Comparison of ENCODE assay signal across 11 mouse cellular contexts in the genomic region with DNA sequence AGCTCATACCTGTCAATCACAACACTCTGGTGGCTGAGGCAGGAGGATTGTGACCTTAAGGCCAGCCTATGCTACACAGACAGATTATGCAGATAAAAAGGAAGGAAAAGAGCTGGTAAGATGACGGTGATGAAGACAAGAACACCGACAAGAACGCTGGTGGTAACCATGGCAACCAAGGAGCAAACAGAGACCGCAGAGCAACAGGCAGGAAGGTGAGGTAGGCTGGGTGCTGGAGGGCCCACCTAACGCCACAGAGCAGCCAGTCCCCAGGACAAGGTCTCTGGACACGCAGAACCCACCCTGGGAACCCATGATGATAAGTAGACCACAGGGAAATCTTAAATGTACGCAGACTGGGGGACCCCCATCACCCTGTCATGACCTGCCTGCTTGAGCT. TPM values are rescaled to one million over a fixed set of nuclear protein-coding genes. Genes with fewer than 3 reads are reported as not detected.
DNase-seq lines count a peak whose midpoint lies in the region; ATAC-seq and TF ChIP-seq lines count a peak whose summit lies in the region.
"Had no signal": no experiment of that assay in that cellular context is flagged by ENCODE, and none has a peak within 500 bp of the region (broad histone marks: within the 10 kb centered on the region; RNA-seq: fewer than 3 reads in every experiment).

No protein-coding gene starts in this region.

- DNase-seq in midbrain, embryonic 10.5 days (ENCODE audit: low spot score): peak; percentile 44
- no peak for DNase-seq in midbrain, embryonic 11.5 days (ENCODE audit: low spot score, missing footprints)
- peak; percentile 49 for DNase-seq in ZHBTc4 (ENCODE audit: low read depth, low spot score)
- DNase-seq in thymus, adult 2 months: peak; percentile 68
- no peak for DNase-seq in yolk sac, embryonic 10.5 days (ENCODE audit: low spot score)
- DNase-seq in right cerebral cortex, postnatal 25 days: no peak
- no peak for DNase-seq in gastrocnemius, postnatal 14 days
- DNase-seq: gastrocnemius, postnatal 25 days; kidney, adult 8-10 months had no signal

- H3K9ac ChIP-seq in midbrain, embryonic 11.5 days (ENCODE audit: low read length): no peak overlapping the region
- H3K9ac ChIP-seq in intestine, embryonic 16.5 days (ENCODE audit: low read depth, low read length): no peak overlapping the region
- H3K9ac ChIP-seq: embryonic facial prominence, embryonic 13.5 days had no signal

- 60% methylated on average over 7 of the region's 7 CpGs for WGBS in midbrain, embryonic 10.5 days
- 55% methylated on average over 7 of the region's 7 CpGs for WGBS in midbrain, embryonic 11.5 days
- 46% methylated on average over 7 of the region's 7 CpGs for WGBS in intestine, embryonic 16.5 days
- 11% methylated on average over 7 of the region's 7 CpGs for WGBS in thymus, adult 2 months

- TF ChIP-seq POLR2A in thymus, adult 2 months (IDR thresholded peaks at IDR 0.05; ENCODE audit: control insufficient read depth, extremely low read depth, insufficient read depth, low read length, poor library complexity): no peak

- H3K4me1 ChIP-seq in midbrain, embryonic 10.5 days: peaks cover 99% of the 10 kb centered on the region
- peaks cover 75% of the 10 kb centered on the region for H3K4me1 ChIP-seq in midbrain, embryonic 11.5 days (ENCODE audit: control insufficient read depth, insufficient read depth, low read length)
- H3K4me1 ChIP-seq in intestine, embryonic 16.5 days (ENCODE audit: control insufficient read depth, insufficient read depth, low read length): peaks cover 78% of the 10 kb centered on the region
- H3K4me1 ChIP-seq in thymus, adult 2 months (replicated peaks; ENCODE audit: control insufficient read depth, insufficient read depth, low read length): peaks cover 81% of the 10 kb centered on the region

- H3K4me2 ChIP-seq in midbrain, embryonic 11.5 days: no peak overlapping the region
- H3K4me2 ChIP-seq in intestine, embryonic 16.5 days (ENCODE audit: low read depth, low read length): no peak overlapping the region

- peak overlapping the region; percentile 88 for H3K27ac ChIP-seq in midbrain, embryonic 10.5 days (replicated peaks)
- H3K27ac ChIP-seq in midbrain, embryonic 11.5 days (ENCODE audit: low read depth, low read length): no peak overlapping the region
- peak overlapping the region; percentile 81; the same call in 1 of the 2 replicates for H3K27ac ChIP-seq in intestine, embryonic 16.5 days (ENCODE audit: low read length)
- peak overlapping the region; percentile 60; the same call in 1 of the 2 replicates for H3K27ac ChIP-seq in thymus, adult 2 months (ENCODE audit: control insufficient read depth, insufficient read depth, low read length)
- H3K27ac ChIP-seq: embryonic facial prominence, embryonic 13.5 days had no signal

- TF ChIP-seq CTCF in thymus, adult 2 months (IDR thresholded peaks at IDR 0.05; ENCODE audit: borderline replicate concordance, control insufficient read depth, extremely low read depth, insufficient read depth, low read length, poor library complexity): no peak

- intact Hi-C loops in gastrocnemius, postnatal 14 days (cut with DNase I; ENCODE audit: low total_unique reads): no loop called here

- no peak for ATAC-seq in midbrain, embryonic 11.5 days (ENCODE audit: low FRiP score)
- no peak for ATAC-seq in intestine, embryonic 16.5 days

- H3K36me3 ChIP-seq in midbrain, embryonic 10.5 days: peaks cover 19% of the 10 kb centered on the region
- H3K36me3 ChIP-seq in midbrain, embryonic 11.5 days (ENCODE audit: control insufficient read depth, insufficient read depth, low read length): no peaks in the 10 kb centered on the region
- no peaks in the 10 kb centered on the region for H3K36me3 ChIP-seq in intestine, embryonic 16.5 days (ENCODE audit: control insufficient read depth, insufficient read depth, low read length)
- H3K36me3 ChIP-seq in thymus, adult 2 months (ENCODE audit: control insufficient read depth, insufficient read depth, low read length): no peaks in the 10 kb centered on the region
- H3K36me3 ChIP-seq: embryonic facial prominence, embryonic 13.5 days had no signal

- H3K4me3 ChIP-seq in midbrain, embryonic 10.5 days: peak overlapping the region; percentile 25
- no peak overlapping the region for H3K4me3 ChIP-seq in midbrain, embryonic 11.5 days (ENCODE audit: low read depth, low read length)
- H3K4me3 ChIP-seq in intestine, embryonic 16.5 days (ENCODE audit: low read length): no peak overlapping the region
- no peak overlapping the region for H3K4me3 ChIP-seq in thymus, adult 2 months (ENCODE audit: control insufficient read depth, insufficient read depth, low read length)
- H3K4me3 ChIP-seq: embryonic facial prominence, embryonic 13.5 days had no signal

- no peaks in the 10 kb centered on the region for H3K27me3 ChIP-seq in midbrain, embryonic 10.5 days (ENCODE audit: low read depth, poor library complexity, severe bottlenecking)
- no peaks in the 10 kb centered on the region for H3K27me3 ChIP-seq in midbrain, embryonic 11.5 days (ENCODE audit: control insufficient read depth, insufficient read depth, low read length)
- H3K27me3 ChIP-seq in intestine, embryonic 16.5 days (replicated peaks; ENCODE audit: control insufficient read depth, insufficient read depth, low read length): no peaks in the 10 kb centered on the region
- H3K27me3 ChIP-seq in thymus, adult 2 months (ENCODE audit: control insufficient read depth, insufficient read depth, low read length): no peaks in the 10 kb centered on the region; the same call in 1 of the 2 replicates
- H3K27me3 ChIP-seq: embryonic facial prominence, embryonic 13.5 days had no signal

- H3K9me3 ChIP-seq in midbrain, embryonic 10.5 days (replicated peaks): no peaks in the 10 kb centered on the region
- no peaks in the 10 kb centered on the region for H3K9me3 ChIP-seq in midbrain, embryonic 11.5 days (ENCODE audit: control insufficient read depth, low read length)
- H3K9me3 ChIP-seq in intestine, embryonic 16.5 days (ENCODE audit: control insufficient read depth, low read length): no peaks in the 10 kb centered on the region
- H3K9me3 ChIP-seq: embryonic facial prominence, embryonic 13.5 days had no signal

RNA-seq across cellular contexts. Expression of a gene that starts 9.8 kb away (rescaled TPM):
- polyA plus RNA-seq in midbrain, embryonic 10.5 days (2016; fragmentation: Nextera tagmentation; extraction: Ambion mirVana): 150 and 197 TPM in 2 replicates
- polyA plus RNA-seq in midbrain, embryonic 11.5 days (2014; fragmentation: Nextera tagmentation; extraction: Ambion mirVana): 411 and 445 TPM in 2 replicates
- 248 and 262 TPM in 2 replicates for polyA plus RNA-seq in intestine, embryonic 16.5 days (2015; fragmentation: Nextera tagmentation; extraction: Ambion mirVana)
- 428 and 476 TPM in 2 replicates for polyA plus RNA-seq in thymus, adult 2 months (2012; rRNA removed)
- total RNA-seq in gastrocnemius, postnatal 14 days (2021): 10 to 100 TPM; 18.3 to 24.5 TPM

RNA-seq across cellular contexts. Expression of a gene that starts 31.5 kb away (rescaled TPM):
- 12.8 and 13.0 TPM in 2 replicates for polyA plus RNA-seq in midbrain, embryonic 10.5 days (2016; fragmentation: Nextera tagmentation; extraction: Ambion mirVana)
- polyA plus RNA-seq in midbrain, embryonic 11.5 days (2014; fragmentation: Nextera tagmentation; extraction: Ambion mirVana): 8.2 and 10.2 TPM in 2 replicates
- 11.5 and 12.2 TPM in 2 replicates for polyA plus RNA-seq in intestine, embryonic 16.5 days (2015; fragmentation: Nextera tagmentation; extraction: Ambion mirVana)
- 41.8 and 51.0 TPM in 2 replicates for polyA plus RNA-seq in thymus, adult 2 months (2012; rRNA removed)
- total RNA-seq in gastrocnemius, postnatal 14 days (2021): 1 to 10 TPM; 2.2 to 2.7 TPM

RNA-seq across cellular contexts. Expression of a gene that starts 52.4 kb away (rescaled TPM):
- 15.4 and 16.4 TPM in 2 replicates for polyA plus RNA-seq in midbrain, embryonic 10.5 days (2016; fragmentation: Nextera tagmentation; extraction: Ambion mirVana)
- polyA plus RNA-seq in midbrain, embryonic 11.5 days (2014; fragmentation: Nextera tagmentation; extraction: Ambion mirVana): 6.8 and 7.1 TPM in 2 replicates
- 17.8 and 18.1 TPM in 2 replicates for polyA plus RNA-seq in intestine, embryonic 16.5 days (2015; fragmentation: Nextera tagmentation; extraction: Ambion mirVana)
- 13.9 and 14.0 TPM in 2 replicates for polyA plus RNA-seq in thymus, adult 2 months (2012; rRNA removed)
- 1 to 10 TPM; 4.1 to 4.3 TPM for total RNA-seq in gastrocnemius, postnatal 14 days (2021)

Comparison
In these comparisons a context has a peak if more than half of its experiments do, and no peak if none do; other contexts are left out.
1. DNase-seq: peak in midbrain, embryonic 10.5 days (single experiment), ZHBTc4 (single experiment) and thymus, adult 2 months (single experiment); none in midbrain, embryonic 11.5 days (single experiment), yolk sac, embryonic 10.5 days (single experiment), right cerebral cortex, postnatal 25 days (single experiment) and gastrocnemius, postnatal 14 days (single experiment).